Mouse (Mus musculus): ENCODE measurements around the gene Rnf5. TPM values are rescaled to one million over a fixed set of nuclear protein-coding genes. Genes with fewer than 3 reads are reported as not detected.

Gene Rnf5
- polyA plus RNA-seq (2016; fragmentation: Nextera tagmentation; extraction: Ambion mirVana), result 202 and 233 TPM in 2 replicates

- Histone ChIP-seq H3K27me3 (ENCODE audit: low read depth, poor library complexity, severe bottlenecking) (no peaks in the 10 kb centered on the region), H3K27ac (replicated peaks) (peak within 1 kb of the TSS; percentile 94), H3K4me3 (peak within 1 kb of the TSS; percentile 98), H3K4me1 (peaks cover 62% of the 10 kb centered on the region), H3K9me3 (replicated peaks) (no peaks in the 10 kb centered on the region), H3K36me3 (peaks cover 37% of the 10 kb centered on the region)
- under 1% methylated on average over 30 of the region's 30 CpGs for WGBS
- no peak for DNase-seq (ENCODE audit: low spot score)
Observed at GRCm38 (mm10) chr17:34603375-34604060, at the start of gene Rnf5. TSS of gene Rnf5 (minus strand) at chr17:34603690.

DNA sequence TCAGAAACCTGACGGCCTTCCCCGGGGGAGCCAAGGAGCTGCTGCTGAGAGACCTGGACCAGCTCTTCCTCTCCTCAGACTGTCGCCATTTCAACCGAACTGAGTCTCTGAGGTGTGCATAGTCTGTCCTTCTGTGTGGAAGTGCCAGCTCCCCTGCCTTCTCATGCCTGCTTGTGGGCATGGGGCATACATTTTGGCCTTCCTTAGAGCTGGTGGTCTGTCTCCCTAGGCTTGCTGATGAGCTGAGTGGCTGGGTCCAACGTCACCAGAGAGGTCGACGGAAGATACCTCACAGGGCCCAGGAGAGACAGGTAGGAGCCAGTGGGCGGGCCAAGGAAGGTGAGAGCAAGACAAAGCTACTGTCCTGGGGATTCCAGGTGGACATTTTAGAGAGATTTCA lies 49.5 kb upstream of the Rnf5 start:
- peaks cover 42% of the 10 kb centered on the region for H3K4me1 ChIP-seq
- 94% methylated on average over 8 of the region's 8 CpGs for WGBS
- DNase-seq (ENCODE audit: low spot score), result no peak
- no peak overlapping the region for H3K27ac ChIP-seq (replicated peaks)
- peaks cover 76% of the 10 kb centered on the region for H3K36me3 ChIP-seq
- H3K4me3 ChIP-seq, result no peak overlapping the region
- H3K9me3 ChIP-seq (replicated peaks), result no peaks in the 10 kb centered on the region
- H3K27me3 ChIP-seq (ENCODE audit: low read depth, poor library complexity, severe bottlenecking), result no peaks in the 10 kb centered on the region

- Histone ChIP-seq H3K27ac (replicated peaks) (no peak overlapping the region), H3K9me3 (replicated peaks) (no peaks in the 10 kb centered on the region), H3K4me3 (no peak overlapping the region), H3K4me1 (peaks cover 45% of the 10 kb centered on the region), H3K36me3 (peaks cover 76% of the 10 kb centered on the region), H3K27me3 (ENCODE audit: low read depth, poor library complexity, severe bottlenecking) (no peaks in the 10 kb centered on the region)
- 93% methylated on average over 10 of the region's 10 CpGs for WGBS
- no peak for DNase-seq (ENCODE audit: low spot score)
Observed at GRCm38 (mm10) chr17:34652546-34652945, 49.1 kb upstream of the Rnf5 start.

DNA sequence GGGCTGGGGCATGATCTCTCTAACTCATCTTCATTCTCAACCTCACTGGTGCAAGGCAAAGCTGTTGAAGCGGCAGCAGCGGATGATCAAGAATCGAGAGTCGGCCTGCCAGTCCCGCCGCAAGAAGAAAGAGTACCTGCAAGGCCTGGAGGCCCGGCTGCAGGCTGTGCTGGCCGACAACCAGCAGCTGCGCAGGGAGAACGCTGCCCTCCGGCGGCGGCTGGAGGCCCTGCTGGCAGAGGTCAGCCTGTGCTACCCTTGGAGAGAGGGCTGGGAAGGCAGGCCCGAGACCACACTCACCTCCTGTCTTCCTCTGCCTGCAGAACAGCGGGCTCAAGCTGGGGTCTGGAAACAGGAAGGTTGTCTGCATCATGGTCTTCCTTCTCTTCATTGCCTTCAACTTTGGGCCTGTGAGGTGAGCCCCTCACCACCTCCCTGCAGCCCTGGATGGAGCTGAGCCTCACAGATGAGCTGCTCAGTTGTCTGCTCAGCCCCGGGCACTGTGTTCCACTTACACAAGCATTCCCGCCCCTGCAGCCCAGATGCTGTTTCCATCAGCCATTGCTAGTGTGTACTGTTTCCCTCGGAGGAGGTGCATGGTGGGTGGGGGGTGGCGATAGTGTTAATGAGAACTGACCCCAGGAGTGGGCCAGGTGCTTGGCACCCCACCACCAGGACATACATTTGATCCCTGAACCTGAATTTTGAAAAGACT lies 48.2 kb upstream of the Rnf5 start:
- no peaks in the 10 kb centered on the region for H3K27me3 ChIP-seq (ENCODE audit: low read depth, poor library complexity, severe bottlenecking)
- peak; percentile 60 for DNase-seq (ENCODE audit: low spot score)
- no peak overlapping the region for H3K27ac ChIP-seq (replicated peaks)
- WGBS, result 53% methylated on average over 19 of the region's 19 CpGs
- H3K4me3 ChIP-seq, result no peak overlapping the region
- peaks cover 38% of the 10 kb centered on the region for H3K4me1 ChIP-seq
- peaks cover 76% of the 10 kb centered on the region for H3K36me3 ChIP-seq
- H3K9me3 ChIP-seq (replicated peaks), result no peaks in the 10 kb centered on the region

- Histone ChIP-seq H3K36me3 (peaks cover 83% of the 10 kb centered on the region), H3K27me3 (ENCODE audit: low read depth, poor library complexity, severe bottlenecking) (no peaks in the 10 kb centered on the region), H3K9me3 (replicated peaks) (no peaks in the 10 kb centered on the region), H3K4me3 (no peak overlapping the region), H3K4me1 (peaks cover 38% of the 10 kb centered on the region), H3K27ac (replicated peaks) (no peak overlapping the region)
- no peak for DNase-seq (ENCODE audit: low spot score)
- WGBS, result 92% methylated on average over 14 of the region's 14 CpGs
Observed at GRCm38 (mm10) chr17:34650781-34651180, 47.3 kb upstream of the Rnf5 start.

DNA sequence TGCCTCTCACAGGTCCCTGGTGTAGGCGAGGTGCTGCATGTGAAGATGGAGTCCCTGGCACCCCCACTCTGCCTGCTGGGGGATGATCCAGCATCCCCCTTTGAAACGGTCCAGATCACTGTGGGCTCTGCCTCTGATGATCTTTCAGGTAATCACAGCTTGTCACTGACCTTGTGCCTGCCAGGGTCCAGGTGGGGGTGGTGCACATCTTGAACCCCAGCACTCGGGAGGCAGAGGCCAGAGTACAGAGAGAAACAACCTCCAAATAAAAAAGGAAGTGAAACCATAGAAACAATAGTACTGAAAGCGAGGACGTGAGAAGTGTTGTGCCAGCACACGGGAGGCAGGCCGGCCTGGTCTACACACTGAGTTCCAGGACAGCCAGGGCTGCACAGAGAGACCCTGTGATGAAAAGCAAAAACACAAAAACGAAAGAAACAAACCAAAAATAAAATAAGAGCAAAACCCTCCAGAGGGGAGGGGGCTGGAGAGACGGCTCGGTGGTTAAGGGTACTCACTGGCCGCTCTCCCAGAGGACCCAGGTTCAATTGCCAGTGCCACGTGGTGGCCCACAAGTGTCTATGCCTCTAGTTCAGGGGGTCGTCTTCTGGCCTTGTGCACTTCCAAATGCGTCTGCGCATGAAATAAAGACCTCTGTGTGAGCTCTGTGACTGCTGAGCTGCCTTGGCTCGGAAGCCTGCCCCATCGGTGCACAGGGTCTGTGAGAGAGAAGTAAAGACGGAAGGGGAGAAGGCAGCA lies 45.8 kb upstream of the Rnf5 start:
- Histone ChIP-seq H3K9me3 (replicated peaks) (no peaks in the 10 kb centered on the region), H3K4me1 (peaks cover 42% of the 10 kb centered on the region), H3K27me3 (ENCODE audit: low read depth, poor library complexity, severe bottlenecking) (no peaks in the 10 kb centered on the region), H3K4me3 (0 out of 2 replicates have a peak overlapping the region, but pooled peaks have one; percentile 82), H3K27ac (replicated peaks) (no peak overlapping the region), H3K36me3 (peaks cover 73% of the 10 kb centered on the region)
- 91% methylated on average over 18 of the region's 18 CpGs for WGBS
- no peak for DNase-seq (ENCODE audit: low spot score)

DNA sequence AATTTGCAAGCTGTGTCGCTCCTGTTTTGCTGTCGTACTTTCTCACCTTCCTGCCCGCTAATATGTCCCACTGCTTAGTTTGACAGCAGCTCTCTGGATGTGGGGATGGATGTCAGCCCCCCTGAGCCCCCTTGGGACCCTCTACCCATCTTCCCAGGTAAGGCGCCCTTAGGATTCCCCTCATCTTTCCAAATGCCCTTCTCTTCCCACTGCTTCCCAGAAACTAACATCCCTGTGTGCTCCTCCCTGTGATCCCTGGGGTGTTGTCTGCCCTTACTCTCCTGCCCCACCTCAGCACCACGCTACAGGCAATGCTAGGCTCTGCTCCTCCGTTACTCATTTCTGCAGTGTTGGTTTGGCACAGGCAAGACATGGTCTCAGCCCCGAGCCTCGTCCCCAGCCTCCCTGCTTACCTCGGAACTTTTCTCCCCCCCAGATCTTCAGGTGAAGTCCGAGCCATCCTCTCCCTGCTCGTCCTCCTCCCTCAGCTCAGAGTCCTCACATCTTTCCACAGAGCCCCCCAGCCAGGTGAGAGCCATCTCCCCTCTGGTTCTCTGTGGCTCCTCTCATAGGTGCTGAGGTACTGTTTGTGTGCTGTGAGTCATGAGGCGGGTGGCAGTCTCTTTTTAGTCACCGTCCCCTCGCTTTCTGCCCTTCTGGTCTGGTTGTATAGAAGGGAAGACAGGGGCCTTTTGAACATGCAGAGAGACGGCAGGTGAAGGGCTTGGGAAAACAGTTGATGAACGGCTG lies 44.8 kb upstream of the Rnf5 start:
- no peak for DNase-seq (ENCODE audit: low spot score)
- no peaks in the 10 kb centered on the region for H3K9me3 ChIP-seq (replicated peaks)
- WGBS, result 87% methylated on average over 16 of the region's 16 CpGs
- no peak overlapping the region for H3K27ac ChIP-seq (replicated peaks)
- peaks cover 63% of the 10 kb centered on the region for H3K36me3 ChIP-seq
- H3K4me1 ChIP-seq, result peaks cover 42% of the 10 kb centered on the region
- H3K27me3 ChIP-seq (ENCODE audit: low read depth, poor library complexity, severe bottlenecking), result no peaks in the 10 kb centered on the region
- peak overlapping the region; percentile 82 for H3K4me3 ChIP-seq

DNA sequence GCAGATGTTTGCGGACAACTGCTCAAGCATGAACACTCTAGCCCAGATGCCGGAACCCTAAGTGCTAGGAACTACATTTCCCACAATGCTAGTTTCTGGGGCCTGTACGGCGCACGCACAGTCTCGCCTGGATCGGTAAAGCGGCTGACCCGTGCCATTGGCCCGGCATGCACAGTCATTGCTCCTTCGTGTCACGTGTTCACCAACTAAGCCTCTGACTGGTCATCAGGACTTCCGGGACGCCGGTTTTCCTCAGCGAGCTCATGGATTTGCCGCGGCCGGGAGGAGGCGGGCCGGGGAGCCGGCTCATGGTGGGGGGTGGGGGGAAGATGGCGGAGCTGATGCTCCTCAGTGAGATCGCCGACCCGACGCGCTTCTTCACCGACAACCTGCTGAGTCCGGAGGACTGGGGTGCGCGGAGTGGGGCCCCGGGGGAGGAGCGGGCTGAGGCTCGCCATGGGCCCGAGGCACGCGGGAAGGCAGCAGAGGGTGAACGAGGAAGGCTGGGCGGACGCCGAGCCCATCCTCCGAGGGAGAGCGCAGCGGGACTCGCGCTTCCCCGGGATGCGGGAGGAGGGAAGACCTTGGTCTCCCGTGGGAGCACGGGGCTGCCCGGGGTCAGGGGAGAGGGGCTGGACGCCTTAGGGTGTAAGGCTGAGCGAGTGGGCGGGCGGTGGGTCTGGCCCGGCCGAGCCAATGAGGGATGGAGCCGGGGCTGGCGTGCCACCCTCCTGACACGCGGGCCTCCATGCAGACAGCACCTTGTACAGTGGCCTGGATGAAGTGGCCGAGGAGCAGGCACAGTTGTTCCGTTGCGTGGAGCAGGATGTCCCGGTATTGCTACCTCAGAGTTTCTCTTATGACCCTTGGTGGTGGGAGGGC lies 43.7 kb upstream of the Rnf5 start, which contains the start of gene Atf6b:
Gene Atf6b (plus strand): TSS at position 241 of the 882 bp plus-strand sequence.
- peak within 1 kb of the TSS; percentile 82 for H3K4me3 ChIP-seq
- peaks cover 51% of the 10 kb centered on the region for H3K36me3 ChIP-seq
- no peaks in the 10 kb centered on the region for H3K9me3 ChIP-seq (replicated peaks)
- H3K27me3 ChIP-seq (ENCODE audit: low read depth, poor library complexity, severe bottlenecking), result no peaks in the 10 kb centered on the region
- H3K27ac ChIP-seq (replicated peaks), result peak within 1 kb of the TSS; percentile 93
- WGBS, result 1% methylated on average over 66 of the region's 66 CpGs
- peak; percentile 96 for DNase-seq (ENCODE audit: low spot score)
- H3K4me1 ChIP-seq, result peaks cover 42% of the 10 kb centered on the region

GRCm38 (mm10) chr17:34645831-34646511 lies 42.5 kb upstream of the Rnf5 start:
- Histone ChIP-seq H3K36me3 (peaks cover 40% of the 10 kb centered on the region), H3K4me3 (peak overlapping the region; percentile 82), H3K9me3 (replicated peaks) (no peaks in the 10 kb centered on the region), H3K27me3 (ENCODE audit: low read depth, poor library complexity, severe bottlenecking) (no peaks in the 10 kb centered on the region), H3K4me1 (peaks cover 44% of the 10 kb centered on the region), H3K27ac (replicated peaks) (no peak overlapping the region; the same call in 1 of the 2 replicates)
- WGBS, result 93% methylated on average over 30 of the region's 30 CpGs
- DNase-seq (ENCODE audit: low spot score), result no peak

- peak overlapping the region; percentile 83; the same call in 1 of the 2 replicates for H3K27ac ChIP-seq (replicated peaks)
- H3K36me3 ChIP-seq, result peaks cover 33% of the 10 kb centered on the region
- DNase-seq (ENCODE audit: low spot score), result no peak
- no peaks in the 10 kb centered on the region for H3K27me3 ChIP-seq (ENCODE audit: low read depth, poor library complexity, severe bottlenecking)
- 44% methylated on average over 10 of the region's 10 CpGs for WGBS
- H3K4me1 ChIP-seq, result peaks cover 49% of the 10 kb centered on the region
- no peaks in the 10 kb centered on the region for H3K9me3 ChIP-seq (replicated peaks)
- H3K4me3 ChIP-seq, result peak overlapping the region; percentile 82
Observed at GRCm38 (mm10) chr17:34645256-34645829, 41.9 kb upstream of the Rnf5 start.

DNA sequence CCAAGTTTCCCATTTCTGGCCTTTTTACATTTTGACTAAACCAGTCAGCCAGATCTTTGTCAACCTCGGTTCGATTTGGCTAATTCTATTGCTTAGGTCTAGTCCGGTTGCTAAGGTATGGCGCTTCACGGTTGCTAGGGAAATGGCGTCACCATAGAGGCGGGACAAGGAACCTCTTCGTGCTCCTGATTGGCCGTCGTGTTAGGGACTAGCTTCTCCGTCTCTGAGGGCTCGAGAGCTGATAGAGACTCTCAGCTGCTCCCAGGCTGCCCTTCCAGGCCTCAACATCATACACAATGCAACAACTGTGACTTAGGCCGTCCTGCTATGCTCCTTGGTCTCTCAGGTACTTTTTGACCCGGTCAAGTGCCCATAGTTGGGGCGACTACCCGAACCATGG lies 41.1 kb upstream of the Rnf5 start, which contains the start of gene Fkbpl:
Gene Fkbpl (plus strand): TSS at position 157 of the 400 bp plus-strand sequence.
- peak; percentile 92 for DNase-seq (ENCODE audit: low spot score)
- Histone ChIP-seq H3K27me3 (ENCODE audit: low read depth, poor library complexity, severe bottlenecking) (no peaks in the 10 kb centered on the region), H3K27ac (replicated peaks) (peak within 1 kb of the TSS; percentile 83), H3K4me3 (peak within 1 kb of the TSS; percentile 82), H3K4me1 (peaks cover 49% of the 10 kb centered on the region), H3K36me3 (peaks cover 26% of the 10 kb centered on the region), H3K9me3 (replicated peaks) (no peaks in the 10 kb centered on the region)
- WGBS, result under 1% methylated on average over 16 of the region's 16 CpGs

Data from midbrain, embryonic 10.5 days (tissue).